Mouse (Mus musculus): Measurements from ENCODE around the gene Sf3b3.

DNA sequence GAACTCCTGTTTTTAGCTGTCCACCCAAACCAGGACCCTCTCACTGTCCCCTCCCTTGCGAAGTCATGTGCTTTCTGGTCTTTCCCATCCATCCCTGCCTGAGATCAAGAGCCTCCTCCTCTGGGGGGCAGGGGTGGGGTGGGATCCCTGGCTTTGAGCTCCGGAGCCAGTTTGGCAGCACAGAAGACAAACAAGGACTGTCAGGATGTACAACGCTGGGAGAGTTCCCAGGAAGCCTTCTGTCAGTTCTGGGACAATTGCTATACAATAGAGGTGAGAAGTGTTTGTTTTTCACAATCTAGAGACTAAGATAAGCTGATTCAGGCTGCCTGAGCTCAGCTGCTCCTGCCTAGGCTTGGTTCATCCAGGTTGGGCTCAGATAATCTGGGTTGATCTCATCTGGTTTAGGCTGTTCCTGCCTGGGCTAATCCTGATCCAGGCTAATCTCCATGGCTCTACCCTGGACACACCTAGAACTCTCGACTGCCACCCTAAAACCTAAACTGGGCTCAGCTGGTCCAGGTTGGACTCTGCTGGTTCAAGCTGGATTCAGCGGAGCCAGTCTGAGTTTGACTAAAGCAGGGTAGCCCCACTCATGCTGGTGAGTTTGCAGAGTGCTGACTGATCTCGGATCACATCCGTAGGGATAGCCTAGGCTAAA lies 86.2 kb downstream of the Sf3b3 start:
- no peak for TF ChIP-seq CTCF (IDR thresholded peaks at IDR 0.05; ENCODE audit: low read depth, low read length)
- no peak for TF ChIP-seq POLR2A (IDR thresholded peaks at IDR 0.05; ENCODE audit: extremely low read depth, insufficient read depth, low read length)

Data from liver, adult 2 months (tissue).